Mouse (Mus musculus) bone marrow, adult 2 months (tissue): ENCODE data around the gene Dao.

Experiments
- CTCF ChIP-seq: fragments of 200-500 bp; IDR thresholded peaks from 2 replicates; pipeline ENCODE4 v1.5.1; 2011; ENCODE audit warnings: low read length, control low read depth; ENCODE audit not compliant: control insufficient read depth, insufficient read depth
- POLR2A ChIP-seq: fragments of 200-500 bp; IDR thresholded peaks from 2 replicates; pipeline ENCODE4 v1.6.1; 2011; ENCODE audit warnings: low read depth, mild to moderate bottlenecking, control low read depth, low read length, borderline replicate concordance; ENCODE audit not compliant: control insufficient read depth

- TF ChIP-seq POLR2A, result no peak
- no peak for TF ChIP-seq CTCF
Measured at GRCm38 (mm10) chr5:114040911-114041310, 37.4 kb downstream of the Dao start.
